Mouse (Mus musculus) myocyte (in vitro differentiated cells): ENCODE measurements around the gene Gcm1. TPM values are rescaled to one million over a fixed set of nuclear protein-coding genes. Genes with fewer than 3 reads are reported as not detected.

Source experiments
- H3K27me3 ChIP-seq: one replicate; pipeline ENCODE4 v1.6.1; 2011; ENCODE audit not compliant: control insufficient read depth, insufficient read depth, insufficient read length
- H3K36me3 ChIP-seq: one replicate; pipeline ENCODE4 v1.6.1; 2011; ENCODE audit not compliant: control insufficient read depth, insufficient read depth
- H3K4me2 ChIP-seq: one replicate; pipeline ENCODE4 v1.6.1; 2011; ENCODE audit warnings: low read depth, control low read depth
- H3K4me3 ChIP-seq: one replicate; pipeline ENCODE4 v1.5.1; 2011; ENCODE audit warnings: mild to moderate bottlenecking, control low read depth, moderate library complexity
- H3K79me2 ChIP-seq: one replicate; pipeline ENCODE4 v1.6.1; 2011; ENCODE audit not compliant: control insufficient read depth, insufficient read depth
- H3ac ChIP-seq: one replicate; pipeline ENCODE4 v1.6.1; 2011; ENCODE audit not compliant: control insufficient read depth, insufficient read length
- CEBPB ChIP-seq: IDR thresholded peaks from 2 replicates; pipeline ENCODE4 v1.6.1; 2011; ENCODE audit warnings: mild to moderate bottlenecking, moderate library complexity; ENCODE audit not compliant: poor library complexity, insufficient read depth, severe bottlenecking
- E2F4 ChIP-seq: IDR thresholded peaks from one replicate; pipeline ENCODE4 v1.6.1; 2011; ENCODE audit warnings: mild to moderate bottlenecking, control low read depth, moderate library complexity; ENCODE audit not compliant: insufficient read depth
- MAX ChIP-seq: IDR thresholded peaks from one replicate; pipeline ENCODE4 v1.6.1; 2011; ENCODE audit warnings: low read depth, mild to moderate bottlenecking, control low read depth
- MYOD1 ChIP-seq, 3 experiments: IDR thresholded peaks; one replicate each; pipeline ENCODE4 v1.6.1; 2011; ENCODE audit warnings: control low read depth in 2 of 3, low read depth in 2 of 3, mild to moderate bottlenecking in 2 of 3, moderate library complexity in 1 of 3; ENCODE audit not compliant: insufficient read length in 2 of 3, control insufficient read depth in 1 of 3
- MYOG ChIP-seq, 3 experiments: IDR thresholded peaks; one replicate each; pipeline ENCODE4 v1.6.1; 2011; ENCODE audit warnings: control low read depth in 2 of 3, low read depth in 2 of 3, mild to moderate bottlenecking in 2 of 3; ENCODE audit not compliant: insufficient read length in 2 of 3, control insufficient read depth in 1 of 3, insufficient read depth in 1 of 3
- POLR2A ChIP-seq: IDR thresholded peaks from one replicate; pipeline ENCODE4 v1.6.1; 2011; ENCODE audit warnings: low read depth, mild to moderate bottlenecking, control low read depth, moderate library complexity; ENCODE audit not compliant: insufficient read length
- POLR2AphosphoS2 ChIP-seq: IDR thresholded peaks from one replicate; pipeline ENCODE4 v1.6.1; 2011; ENCODE audit warnings: low read depth, control low read depth; ENCODE audit not compliant: insufficient read length
- REST ChIP-seq: IDR thresholded peaks from one replicate; pipeline ENCODE4 v1.6.1; 2011; ENCODE audit warnings: mild to moderate bottlenecking, control low read depth, moderate library complexity; ENCODE audit not compliant: insufficient read depth, insufficient read length
- SRF ChIP-seq: IDR thresholded peaks from one replicate; pipeline ENCODE4 v1.6.1; 2011; ENCODE audit warnings: low read depth; ENCODE audit not compliant: control insufficient read depth, insufficient read length
- TCF12 ChIP-seq: IDR thresholded peaks from one replicate; pipeline ENCODE4 v1.6.1; 2011; ENCODE audit warnings: mild to moderate bottlenecking, control low read depth; ENCODE audit not compliant: poor library complexity, insufficient read depth, severe bottlenecking
- TCF3 ChIP-seq: IDR thresholded peaks from one replicate; pipeline ENCODE4 v1.6.1; 2011; ENCODE audit warnings: low read depth, control low read depth; ENCODE audit not compliant: insufficient read length
- USF1 ChIP-seq: IDR thresholded peaks from one replicate; pipeline ENCODE4 v1.6.1; 2011; ENCODE audit warnings: low read depth, mild to moderate bottlenecking, control low read depth, moderate library complexity
- polyA plus RNA-seq: library from polyadenylated mRNA; unstranded; fragments of >200 nt; fragmentation: generic; extraction: Trizol; gene quantifications from one replicate; pipeline ENCODE4 v1.2.1, GENCODE M21; 2012; ENCODE audit warnings: missing spikeins

The Gcm1 gene
- polyA plus RNA-seq, 1 experiment = not detected

DNA sequence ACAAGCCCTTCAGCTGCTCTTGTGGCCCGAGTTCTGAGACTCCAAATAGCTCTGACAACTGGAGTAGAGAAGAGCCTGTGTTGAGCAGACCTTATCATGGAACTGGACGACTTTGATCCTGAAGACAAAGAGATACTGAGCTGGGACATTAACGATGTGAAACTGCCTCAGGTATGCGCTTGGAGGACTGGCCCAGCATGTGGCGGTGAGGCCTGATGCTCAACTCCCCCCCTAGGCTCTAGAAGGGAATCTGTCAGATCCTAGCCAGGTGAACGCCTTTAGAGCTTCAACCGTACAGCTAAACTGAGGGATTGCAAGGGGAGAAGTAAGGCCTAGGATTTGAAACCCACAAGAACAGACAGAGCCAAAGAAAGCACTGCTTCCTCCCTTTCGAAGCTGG lies 2.1 kb downstream of the Gcm1 start:
- Histone ChIP-seq H3ac (no peak overlapping the region), H3K4me3 (no peak overlapping the region), H3K27me3 (no peaks in the 10 kb centered on the region), H3K79me2 (no peaks in the 10 kb centered on the region), H3K4me2 (no peak overlapping the region), H3K36me3 (no peaks in the 10 kb centered on the region)
- TF ChIP-seq TCF3 (no peak), POLR2A (no peak), E2F4 (no peak), CEBPB (no peak), SRF (no peak), MAX (no peak), MYOG (IDR thresholded peaks at IDR 0.05; ENCODE audit: control insufficient read depth in 1 of 3, insufficient read depth in 1 of 3, insufficient read length in 2 of 3, low read depth in 2 of 3) (no peak), MYOD1 (IDR thresholded peaks at IDR 0.05; ENCODE audit: control insufficient read depth in 1 of 3, insufficient read length in 2 of 3, low read depth in 2 of 3) (no peak), USF1 (no peak), TCF12 (no peak)

DNA sequence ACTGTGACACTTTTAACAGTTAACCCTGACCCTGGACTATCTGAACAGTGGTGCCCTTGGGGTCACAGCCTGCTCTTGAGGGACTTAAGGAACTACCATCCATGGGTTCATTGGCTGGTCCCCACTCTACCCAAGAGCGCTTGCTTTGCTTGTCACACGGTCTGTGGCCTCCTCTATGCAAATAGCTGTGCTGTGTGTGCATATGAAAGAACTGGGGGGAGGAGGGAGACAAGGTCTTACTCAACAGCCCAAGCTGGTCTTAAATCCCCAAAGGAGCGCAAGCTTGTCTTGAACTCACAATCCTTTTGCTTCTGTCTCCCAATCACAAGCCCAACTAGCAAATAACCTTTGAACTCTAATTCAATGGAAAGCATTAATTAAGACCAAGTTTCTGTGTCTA lies 2.6 kb downstream of the Gcm1 start:
- Histone ChIP-seq H3K4me2 (no peak overlapping the region), H3K27me3 (no peaks in the 10 kb centered on the region), H3K4me3 (no peak overlapping the region), H3ac (no peak overlapping the region), H3K36me3 (no peaks in the 10 kb centered on the region), H3K79me2 (no peaks in the 10 kb centered on the region)
- no peak for TF ChIP-seq E2F4
- TF ChIP-seq POLR2A = no peak

DNA sequence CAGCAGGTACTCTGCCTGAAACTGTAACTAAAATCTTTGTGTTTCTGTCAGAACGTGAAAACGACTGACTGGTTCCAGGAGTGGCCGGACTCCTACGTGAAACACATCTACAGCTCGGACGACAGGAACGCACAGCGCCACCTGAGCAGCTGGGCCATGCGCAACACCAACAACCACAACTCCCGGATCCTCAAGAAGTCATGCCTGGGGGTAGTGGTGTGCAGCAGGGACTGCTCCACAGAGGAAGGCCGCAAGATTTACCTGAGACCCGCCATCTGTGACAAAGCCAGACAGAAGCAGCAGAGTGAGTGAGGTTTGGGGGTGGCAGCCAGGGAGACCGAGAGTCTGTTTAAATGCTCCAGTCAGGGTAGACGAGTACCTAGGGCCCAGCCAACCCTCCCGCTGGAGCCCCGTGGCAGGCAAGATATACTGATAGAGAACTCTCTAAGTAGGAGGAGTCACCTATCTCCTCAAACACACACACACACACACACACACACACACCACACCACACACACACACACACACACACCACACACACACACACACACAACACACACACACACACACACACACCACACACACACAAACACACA lies 7.9 kb downstream of the Gcm1 start:
- Histone ChIP-seq H3K79me2 (no peaks in the 10 kb centered on the region), H3K4me3 (no peak overlapping the region), H3K36me3 (no peaks in the 10 kb centered on the region), H3K4me2 (no peak overlapping the region), H3K27me3 (peaks cover 18% of the 10 kb centered on the region), H3ac (no peak overlapping the region)
- no peak for TF ChIP-seq TCF12

DNA sequence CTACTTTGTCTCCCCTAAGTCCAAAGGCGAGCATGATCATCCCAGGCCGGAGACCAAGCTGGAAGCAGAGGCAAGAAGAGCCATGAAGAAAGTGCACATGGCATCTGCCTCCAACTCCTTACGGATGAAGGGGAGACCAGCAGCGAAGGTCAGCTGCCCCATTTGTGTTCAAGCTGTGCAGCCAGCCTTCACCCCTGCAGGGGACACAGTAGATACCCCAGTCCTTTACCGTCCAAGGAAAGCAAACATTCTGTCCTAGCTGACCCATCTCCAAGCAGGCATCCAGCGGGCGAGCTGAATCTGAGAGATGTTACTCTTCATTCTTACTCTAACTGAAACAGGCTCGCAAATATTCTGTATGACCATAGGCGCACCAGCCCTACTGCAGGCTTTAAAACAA lies 10.7 kb downstream of the Gcm1 start:
- Histone ChIP-seq H3K4me3 (no peak overlapping the region), H3K27me3 (peaks cover 24% of the 10 kb centered on the region), H3K36me3 (no peaks in the 10 kb centered on the region), H3K4me2 (no peak overlapping the region), H3K79me2 (no peaks in the 10 kb centered on the region), H3ac (no peak overlapping the region)
- TF ChIP-seq POLR2AphosphoS2 (no peak), TCF3 (no peak)

DNA sequence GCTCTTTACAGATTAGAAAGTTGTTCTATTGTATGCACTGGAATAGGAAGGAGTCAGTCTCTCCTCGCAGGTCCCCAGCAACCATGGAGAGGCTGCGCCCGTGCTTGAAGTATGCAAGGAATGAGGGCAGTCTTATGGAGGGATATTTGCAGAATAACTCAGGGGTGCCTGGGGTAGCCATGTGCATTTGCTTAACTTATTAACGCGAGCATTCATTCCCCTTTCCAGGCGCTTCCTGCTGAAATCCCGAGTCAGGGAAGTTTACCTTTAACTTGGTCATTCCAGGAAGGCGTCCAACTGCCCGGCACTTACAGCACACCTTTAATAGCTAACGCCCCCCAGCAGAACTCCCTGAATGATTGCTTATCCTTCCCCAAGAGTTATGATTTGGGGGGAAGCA lies 12.4 kb downstream of the Gcm1 start:
- TF ChIP-seq MYOG (IDR thresholded peaks at IDR 0.05; ENCODE audit: control insufficient read depth in 1 of 3, insufficient read depth in 1 of 3, insufficient read length in 2 of 3, low read depth in 2 of 3) = no peak
- no peak overlapping the region for H3ac ChIP-seq
- H3K4me2 ChIP-seq = no peak overlapping the region
- H3K79me2 ChIP-seq = no peaks in the 10 kb centered on the region
- H3K27me3 ChIP-seq = peaks cover 24% of the 10 kb centered on the region
- no peak overlapping the region for H3K4me3 ChIP-seq
- H3K36me3 ChIP-seq = no peaks in the 10 kb centered on the region

DNA sequence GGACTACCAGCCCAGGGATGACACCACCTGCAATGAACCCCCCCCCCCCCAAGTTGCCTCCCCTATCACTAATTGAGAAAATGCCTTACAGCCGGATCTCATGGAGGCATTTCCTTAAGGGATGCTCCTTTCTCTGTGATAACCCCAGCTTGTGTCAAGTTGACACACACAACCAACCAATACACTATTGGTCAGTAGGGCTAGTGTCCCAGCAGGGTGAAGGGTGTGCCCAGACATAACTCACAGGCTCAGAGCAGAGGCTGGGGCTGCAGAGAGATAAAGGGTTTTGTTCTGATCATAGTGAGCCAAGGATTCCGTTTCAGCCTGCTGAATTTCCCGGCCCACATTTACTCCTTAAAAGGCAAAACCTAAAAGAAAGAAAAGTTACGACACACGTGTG lies 18.8 kb downstream of the Gcm1 start:
- H3K4me3 ChIP-seq = no peak overlapping the region
- H3ac ChIP-seq = no peak overlapping the region
- H3K27me3 ChIP-seq = no peaks in the 10 kb centered on the region
- no peak for TF ChIP-seq USF1
- TF ChIP-seq MYOD1 (IDR thresholded peaks at IDR 0.05; ENCODE audit: control insufficient read depth in 1 of 3, insufficient read length in 2 of 3, low read depth in 2 of 3) = no peak
- TF ChIP-seq TCF3 = no peak
- TF ChIP-seq MYOG (IDR thresholded peaks at IDR 0.05; ENCODE audit: control insufficient read depth in 1 of 3, insufficient read depth in 1 of 3, insufficient read length in 2 of 3, low read depth in 2 of 3) = no peak
- TF ChIP-seq POLR2AphosphoS2 = no peak
- no peak for TF ChIP-seq POLR2A
- TF ChIP-seq TCF12 = no peak
- no peak for TF ChIP-seq SRF
- TF ChIP-seq CEBPB = no peak
- no peak for TF ChIP-seq MAX
- TF ChIP-seq REST = no peak
- no peak for TF ChIP-seq E2F4
- no peak overlapping the region for H3K4me2 ChIP-seq
- no peaks in the 10 kb centered on the region for H3K36me3 ChIP-seq
- no peaks in the 10 kb centered on the region for H3K79me2 ChIP-seq
